Mouse (Mus musculus): ENCODE data around the gene Sap30. TPM values are rescaled to one million over a fixed set of nuclear protein-coding genes. Genes with fewer than 3 reads are reported as not detected.

The Sap30 gene
- polyA plus RNA-seq, 1 experiment from 2014 or later = 48.1 TPM

Other genes starting within 250 kb of the Sap30 start
- gene Hand2, start 166.9 kb downstream of the Sap30 start, polyA plus RNA-seq (2015; fragmentation: Nextera tagmentation; extraction: Ambion mirVana) = not detected in 2 replicates
- 1.4 and 2.4 TPM in 2 replicates for gene Scrg1, start 31.9 kb downstream of the Sap30 start, polyA plus RNA-seq (2015; fragmentation: Nextera tagmentation; extraction: Ambion mirVana)
- 115 and 140 TPM in 2 replicates for gene Hmgb2, start 24.0 kb upstream of the Sap30 start, polyA plus RNA-seq (2015; fragmentation: Nextera tagmentation; extraction: Ambion mirVana)
- gene Galnt7, start 165.2 kb upstream of the Sap30 start, polyA plus RNA-seq (2015; fragmentation: Nextera tagmentation; extraction: Ambion mirVana) = 12.6 and 13.6 TPM in 2 replicates

Measured in hindbrain, embryonic 13.5 days (tissue).